Mouse (Mus musculus) limb, embryonic 14.5 days (tissue): ENCODE measurements at regions not wholly inside any gene's neighbourhood (a gene's known extent, or its start where the extent isn't known, plus 50 kb on each side); places are given as distances from the start of the nearest gene placed in this dataset.

Experiments
- ATAC-seq: fragments of 200-750 bp; cut with Nextera tagmentation; 2 replicates; pipeline ENCODE4 v1.8.0; 2017; ENCODE audit warnings: low read depth, moderate number of reproducible peaks, moderate TSS enrichment; ENCODE audit not compliant: low FRiP score
- DNase-seq: peaks from one replicate; pipeline ENCODE4 v3.0.0-alpha.2; 2015; ENCODE audit warnings: low spot score
- H3K27ac ChIP-seq: fragments of 300-500 bp; sonication (generic); replicated peaks from 2 replicates; pipeline ENCODE4 v1.5.1; 2014; ENCODE audit warnings: low read depth, mild to moderate bottlenecking, low read length, moderate library complexity, mixed read lengths
- H3K27me3 ChIP-seq: fragments of 300-500 bp; sonication (generic); 2 replicates; pipeline ENCODE4 v1.6.1; 2014; ENCODE audit warnings: low read length, mixed read lengths; ENCODE audit not compliant: control insufficient read depth, insufficient read depth
- H3K36me3 ChIP-seq: fragments of 300-500 bp; sonication (generic); 2 replicates; pipeline ENCODE4 v1.6.1; 2014; ENCODE audit warnings: mild to moderate bottlenecking, low read length, moderate library complexity, mixed read lengths; ENCODE audit not compliant: control insufficient read depth, insufficient read depth
- H3K4me1 ChIP-seq: fragments of 300-500 bp; sonication (generic); 2 replicates; pipeline ENCODE4 v1.6.1; 2014; ENCODE audit warnings: antibody characterized with exemption, low read length, mixed read lengths; ENCODE audit not compliant: control insufficient read depth, insufficient read depth
- H3K4me2 ChIP-seq: fragments of 300-500 bp; sonication (generic); replicated peaks from 2 replicates; pipeline ENCODE4 v1.6.1; 2014; ENCODE audit warnings: low read depth, mild to moderate bottlenecking, low read length, moderate library complexity; ENCODE audit not compliant: severe bottlenecking
- H3K4me3 ChIP-seq: fragments of 300-500 bp; sonication (generic); replicated peaks from 2 replicates; pipeline ENCODE4 v1.5.1; 2014; ENCODE audit warnings: low read length
- H3K9ac ChIP-seq: fragments of 300-500 bp; sonication (generic); 2 replicates; pipeline ENCODE4 v1.6.1; 2014; ENCODE audit warnings: mild to moderate bottlenecking, low read depth, low read length, moderate library complexity; ENCODE audit not compliant: severe bottlenecking
- H3K9me3 ChIP-seq: fragments of 300-500 bp; sonication (generic); 2 replicates; pipeline ENCODE4 v1.6.1; 2016; ENCODE audit warnings: low read length; ENCODE audit not compliant: control insufficient read depth
- POLR2A ChIP-seq: fragments of 200-500 bp; IDR thresholded peaks from 2 replicates; pipeline ENCODE4 v1.8.0; 2012; ENCODE audit warnings: inconsistent platforms, mild to moderate bottlenecking, moderate library complexity, borderline replicate concordance; ENCODE audit not compliant: insufficient read depth, insufficient read length; ENCODE audit errors: extremely low read depth
- WGBS: fragments of 180-500 bp; shearing (Covaris S2); extraction: QIAGEN DNeasy Blood & Tissue Kit; methylation state at CpG from one replicate; pipeline ENCODE4 v1.1.7; 2014; 5-methylcytosine and 5-hydroxymethylcytosine counted together

DNA sequence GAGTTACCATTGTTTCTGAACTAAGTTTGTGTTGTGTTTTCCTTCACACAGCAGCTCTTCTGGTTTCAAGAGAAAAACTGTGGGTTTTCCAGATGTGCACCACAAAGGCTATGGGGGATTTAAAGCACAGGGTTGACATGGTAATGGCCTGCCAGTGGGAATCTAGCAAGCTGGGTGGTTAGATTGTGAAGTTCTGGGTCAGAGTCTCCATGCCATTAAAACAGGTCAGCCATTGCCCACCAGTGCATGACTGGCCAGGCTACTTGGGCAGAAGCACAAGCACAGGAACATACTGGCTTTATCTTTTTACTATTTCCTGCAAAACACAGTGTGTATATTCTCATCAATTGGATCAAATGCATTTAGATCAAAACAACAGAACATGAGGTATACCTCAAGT is 467.9 kb upstream of the Negr1 start:
- Histone ChIP-seq H3K27ac (no peak overlapping the region), H3K9ac (no peak overlapping the region), H3K4me3 (no peak overlapping the region), H3K27me3 (no peaks in the 10 kb centered on the region), H3K9me3 (no peaks in the 10 kb centered on the region), H3K36me3 (no peaks in the 10 kb centered on the region), H3K4me1 (no peaks in the 10 kb centered on the region), H3K4me2 (no peak overlapping the region)
- ATAC-seq (no peak), DNase-seq (no peak)
- no peak for TF ChIP-seq POLR2A

DNA sequence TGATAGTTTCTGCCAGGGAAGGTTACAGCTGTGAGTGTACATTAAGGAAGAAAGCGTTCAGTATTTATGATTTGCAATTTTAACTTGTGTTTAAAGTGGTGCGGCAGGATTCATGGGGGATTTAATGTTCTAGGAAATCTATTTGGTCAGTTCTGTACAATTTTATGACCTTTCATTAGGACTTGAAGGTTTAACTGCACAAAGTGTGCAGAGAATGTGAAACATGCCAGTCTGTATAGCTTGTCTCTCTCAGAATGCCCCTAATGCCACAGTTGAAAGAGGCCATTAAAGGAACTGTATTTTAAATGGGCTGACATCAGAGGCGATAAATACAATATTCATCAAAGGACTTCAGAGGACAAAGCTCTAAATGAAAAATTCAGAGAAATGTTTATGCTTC is 466.6 kb upstream of the Negr1 start:
- no peak overlapping the region for H3K9ac ChIP-seq
- no peak overlapping the region for H3K27ac ChIP-seq
- no peak overlapping the region for H3K4me2 ChIP-seq
- H3K4me3 ChIP-seq = no peak overlapping the region
- no peaks in the 10 kb centered on the region for H3K9me3 ChIP-seq
- H3K36me3 ChIP-seq = no peaks in the 10 kb centered on the region
- no peaks in the 10 kb centered on the region for H3K4me1 ChIP-seq
- TF ChIP-seq POLR2A = no peak
- DNase-seq (no peak), ATAC-seq (no peak)
- WGBS = 26% methylated on average over 3 of the region's 3 CpGs
- no peaks in the 10 kb centered on the region for H3K27me3 ChIP-seq

DNA sequence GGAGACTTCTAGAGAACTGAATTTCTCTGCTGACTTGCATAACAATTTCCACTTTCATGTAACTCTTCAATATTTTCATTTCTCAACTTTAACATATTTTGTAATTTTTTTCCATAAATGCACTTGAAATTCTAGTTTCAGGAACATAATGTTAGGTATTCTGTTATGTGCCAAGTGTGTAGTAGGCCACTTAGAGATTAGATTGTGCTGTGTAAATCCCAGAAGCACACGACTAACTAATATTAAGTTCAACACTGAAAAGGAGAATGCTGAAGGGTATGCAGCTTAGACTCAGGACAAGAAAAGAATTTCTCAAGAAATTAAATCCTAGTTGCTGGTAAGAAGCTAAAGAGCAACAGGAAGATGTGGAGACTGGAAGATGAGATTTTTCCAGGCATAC is 455.8 kb upstream of the Negr1 start:
- ATAC-seq (no peak), DNase-seq (no peak)
- no peaks in the 10 kb centered on the region for H3K36me3 ChIP-seq
- H3K9me3 ChIP-seq = no peaks in the 10 kb centered on the region
- no peaks in the 10 kb centered on the region for H3K27me3 ChIP-seq
- TF ChIP-seq POLR2A = no peak
- H3K27ac ChIP-seq = no peak overlapping the region
- 81% methylated on average over 1 of the region's 1 CpGs for WGBS
- no peak overlapping the region for H3K4me2 ChIP-seq
- H3K4me1 ChIP-seq = no peaks in the 10 kb centered on the region
- no peak overlapping the region for H3K9ac ChIP-seq
- no peak overlapping the region for H3K4me3 ChIP-seq

DNA sequence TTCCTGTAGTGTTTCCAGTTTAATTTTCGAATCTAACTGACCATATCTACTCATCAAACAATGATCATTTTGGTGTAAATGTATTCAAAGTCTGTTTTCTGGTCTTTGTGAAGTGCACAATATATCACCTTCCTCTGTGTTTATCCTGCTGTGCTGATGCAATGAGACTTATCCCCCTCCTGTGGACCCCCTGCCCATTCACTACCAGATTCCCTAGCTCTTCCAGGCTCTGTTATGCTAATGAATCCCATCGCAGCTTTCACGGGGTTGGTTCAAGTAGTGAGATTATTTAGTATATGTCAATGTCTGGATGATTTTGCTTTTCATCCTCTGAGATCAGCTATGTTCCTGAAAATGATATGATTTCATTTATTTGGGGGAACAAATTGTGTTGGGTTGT is 441.3 kb upstream of the Negr1 start:
- no peak for DNase-seq
- H3K27me3 ChIP-seq = no peaks in the 10 kb centered on the region
- no peak overlapping the region for H3K27ac ChIP-seq
- H3K4me2 ChIP-seq = no peak overlapping the region
- no peak for ATAC-seq
- no peak overlapping the region for H3K9ac ChIP-seq
- H3K4me3 ChIP-seq = no peak overlapping the region
- H3K4me1 ChIP-seq = no peaks in the 10 kb centered on the region
- H3K9me3 ChIP-seq = no peaks in the 10 kb centered on the region
- no peak for TF ChIP-seq POLR2A
- WGBS = 44% methylated on average over 3 of the region's 3 CpGs
- no peaks in the 10 kb centered on the region for H3K36me3 ChIP-seq

DNA sequence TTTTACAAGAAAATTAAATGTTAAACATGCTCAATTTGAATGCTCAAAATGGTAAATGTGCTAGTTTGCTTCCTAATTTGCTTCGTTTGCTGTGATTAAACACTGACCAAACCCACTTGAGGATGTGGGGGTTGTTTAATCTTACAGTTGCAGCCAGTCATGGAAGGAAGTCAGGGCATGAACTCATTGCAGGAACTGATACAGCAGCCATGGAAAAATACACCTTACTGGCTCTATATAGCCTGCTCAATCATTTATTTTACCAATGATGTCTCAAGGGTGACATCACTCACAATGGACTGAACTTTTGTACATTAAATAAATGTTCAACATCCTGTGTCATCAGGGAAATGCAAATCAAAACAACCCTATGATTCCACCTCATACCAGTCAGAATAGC is 430.0 kb upstream of the Negr1 start:
- no peak for TF ChIP-seq POLR2A
- H3K27me3 ChIP-seq = no peaks in the 10 kb centered on the region
- 55% methylated on average over 1 of the region's 1 CpGs for WGBS

DNA sequence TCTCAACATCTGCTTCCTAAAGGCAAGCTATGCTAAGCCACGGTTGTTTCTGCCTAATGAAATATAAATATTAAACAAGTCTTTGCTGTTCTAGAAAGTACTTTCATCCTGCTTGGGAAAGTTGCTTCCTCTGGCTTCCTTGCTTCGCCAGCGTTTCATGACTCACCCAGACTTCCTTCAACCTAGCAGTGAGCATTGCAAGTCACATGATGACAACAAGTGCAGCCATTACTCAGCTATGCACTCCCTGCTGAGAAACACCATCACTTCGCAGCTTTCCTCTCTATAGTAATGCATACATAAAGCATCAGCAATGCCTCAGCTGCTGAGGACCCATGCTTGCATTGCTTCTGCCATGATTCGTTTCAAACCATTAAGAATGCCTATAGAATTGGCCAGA is 420.2 kb upstream of the Negr1 start:
- H3K9me3 ChIP-seq = no peaks in the 10 kb centered on the region
- H3K4me2 ChIP-seq = no peak overlapping the region
- H3K27ac ChIP-seq = no peak overlapping the region
- no peaks in the 10 kb centered on the region for H3K36me3 ChIP-seq
- H3K27me3 ChIP-seq = no peaks in the 10 kb centered on the region
- 33% methylated on average over 5 of the region's 5 CpGs for WGBS
- H3K9ac ChIP-seq = no peak overlapping the region
- no peak overlapping the region for H3K4me3 ChIP-seq
- DNase-seq (no peak), ATAC-seq (peak; percentile 60; the same call in 1 of the 2 replicates)
- 0 out of 2 replicates have a peak, but pooled peaks cover 5% of the 10 kb centered on the region for H3K4me1 ChIP-seq
- no peak for TF ChIP-seq POLR2A

More for the DNA sequence above, 430.0 kb upstream of the Negr1 start:
- H3K36me3 ChIP-seq = no peaks in the 10 kb centered on the region
- H3K27ac ChIP-seq = no peak overlapping the region
- no peak overlapping the region for H3K4me3 ChIP-seq
- H3K4me1 ChIP-seq = no peaks in the 10 kb centered on the region
- no peaks in the 10 kb centered on the region for H3K9me3 ChIP-seq
- H3K9ac ChIP-seq = no peak overlapping the region
- ATAC-seq (no peak), DNase-seq (no peak)
- no peak overlapping the region for H3K4me2 ChIP-seq
